Mouse (Mus musculus) E14TG2a.4 (cell line): ENCODE measurements around the gene Zfpm1.

ENCODE experiments used
- H3K27me3 ChIP-seq: 2 replicates; pipeline ENCODE4 v1.6.1; 2014; ENCODE audit warnings: low read length, control low read depth; ENCODE audit not compliant: insufficient read depth
- H3K36me3 ChIP-seq: 2 replicates; pipeline ENCODE4 v1.6.1; 2014; ENCODE audit warnings: low read length, control low read depth; ENCODE audit not compliant: insufficient read depth
- H3K4me1 ChIP-seq: replicated peaks from 2 replicates; pipeline ENCODE4 v1.6.1; 2014; ENCODE audit warnings: low read depth, low read length, control low read depth
- H3K4me3 ChIP-seq: replicated peaks from 2 replicates; pipeline ENCODE4 v1.5.1; 2014; ENCODE audit warnings: mild to moderate bottlenecking, low read length
- H3K9me3 ChIP-seq: 2 replicates; pipeline ENCODE4 v1.6.1; 2014; ENCODE audit warnings: low read length, control low read depth
- CTCF ChIP-seq: conservative IDR thresholded peaks from 2 replicates; pipeline ENCODE4 v1.5.1; 2014; ENCODE audit warnings: low read length
- NANOG ChIP-seq: IDR thresholded peaks from 2 replicates; pipeline ENCODE4 v1.6.1; 2014; ENCODE audit warnings: borderline replicate concordance, low read length, mixed read lengths
- POU5F1 ChIP-seq: IDR thresholded peaks from 2 replicates; pipeline ENCODE4 v1.6.1; 2014; ENCODE audit warnings: low read length, borderline replicate concordance

Zfpm1 gene

GRCm38 (mm10) chr8:122329072-122329471, 47.1 kb downstream of the Zfpm1 start:
- TF ChIP-seq POU5F1 (no peak), NANOG (no peak), CTCF (no peak)
- Histone ChIP-seq H3K4me3 (no peak overlapping the region), H3K27me3 (peaks cover 10% of the 10 kb centered on the region), H3K36me3 (no peaks in the 10 kb centered on the region), H3K4me1 (peaks cover 35% of the 10 kb centered on the region), H3K9me3 (no peaks in the 10 kb centered on the region)

- H3K36me3 ChIP-seq, result no peaks in the 10 kb centered on the region
- H3K9me3 ChIP-seq, result no peaks in the 10 kb centered on the region
- TF ChIP-seq CTCF (no peak), NANOG (no peak), POU5F1 (no peak)
- H3K27me3 ChIP-seq, result peaks cover 16% of the 10 kb centered on the region
- no peak overlapping the region for H3K4me3 ChIP-seq
- peaks cover 34% of the 10 kb centered on the region for H3K4me1 ChIP-seq
Measured at GRCm38 (mm10) chr8:122329553-122330239, 47.8 kb downstream of the Zfpm1 start.

GRCm38 (mm10) chr8:122330446-122331133, 48.6 kb downstream of the Zfpm1 start:
- Histone ChIP-seq H3K36me3 (no peaks in the 10 kb centered on the region), H3K27me3 (peaks cover 25% of the 10 kb centered on the region), H3K4me3 (no peak overlapping the region), H3K9me3 (no peaks in the 10 kb centered on the region), H3K4me1 (peaks cover 35% of the 10 kb centered on the region)
- TF ChIP-seq NANOG, result no peak
- no peak for TF ChIP-seq CTCF
- no peak for TF ChIP-seq POU5F1

- H3K27me3 ChIP-seq, result peaks cover 28% of the 10 kb centered on the region
- TF ChIP-seq NANOG (no peak), POU5F1 (no peak), CTCF (no peak)
- no peaks in the 10 kb centered on the region for H3K9me3 ChIP-seq
- no peaks in the 10 kb centered on the region for H3K36me3 ChIP-seq
- H3K4me3 ChIP-seq, result no peak overlapping the region
- peaks cover 32% of the 10 kb centered on the region for H3K4me1 ChIP-seq
Measured at GRCm38 (mm10) chr8:122331134-122331523, 49.2 kb downstream of the Zfpm1 start.

- TF ChIP-seq NANOG, result no peak
- no peak for TF ChIP-seq POU5F1
- peak; percentile 99 for TF ChIP-seq CTCF
- peaks cover 43% of the 10 kb centered on the region for H3K27me3 ChIP-seq
- H3K4me3 ChIP-seq, result no peak overlapping the region
- H3K9me3 ChIP-seq, result no peaks in the 10 kb centered on the region
- no peaks in the 10 kb centered on the region for H3K36me3 ChIP-seq
- H3K4me1 ChIP-seq, result peaks cover 32% of the 10 kb centered on the region
Measured at GRCm38 (mm10) chr8:122332753-122333506, 51.0 kb downstream of the Zfpm1 start.

- peaks cover 45% of the 10 kb centered on the region for H3K27me3 ChIP-seq
- TF ChIP-seq NANOG (no peak), CTCF (no peak), POU5F1 (no peak)
- no peaks in the 10 kb centered on the region for H3K9me3 ChIP-seq
- peaks cover 32% of the 10 kb centered on the region for H3K4me1 ChIP-seq
- H3K36me3 ChIP-seq, result no peaks in the 10 kb centered on the region
- H3K4me3 ChIP-seq, result no peak overlapping the region
Measured at GRCm38 (mm10) chr8:122333531-122333930, 51.6 kb downstream of the Zfpm1 start.

- H3K36me3 ChIP-seq, result no peaks in the 10 kb centered on the region
- peaks cover 27% of the 10 kb centered on the region for H3K4me1 ChIP-seq
- peak overlapping the region; percentile 86 for H3K4me3 ChIP-seq
- H3K27me3 ChIP-seq, result peaks cover 55% of the 10 kb centered on the region
- no peak for TF ChIP-seq NANOG
- no peak for TF ChIP-seq POU5F1
- TF ChIP-seq CTCF, result no peak
- no peaks in the 10 kb centered on the region for H3K9me3 ChIP-seq
Measured at GRCm38 (mm10) chr8:122334791-122335490, 53.0 kb downstream of the Zfpm1 start.

- peaks cover 24% of the 10 kb centered on the region for H3K4me1 ChIP-seq
- H3K27me3 ChIP-seq, result peaks cover 55% of the 10 kb centered on the region
- TF ChIP-seq POU5F1, result no peak
- no peak for TF ChIP-seq NANOG
- no peak for TF ChIP-seq CTCF
- H3K4me3 ChIP-seq, result peak overlapping the region; percentile 86
- no peaks in the 10 kb centered on the region for H3K9me3 ChIP-seq
- H3K36me3 ChIP-seq, result no peaks in the 10 kb centered on the region
Measured at GRCm38 (mm10) chr8:122335638-122336250, 53.8 kb downstream of the Zfpm1 start.
